Comparison of ENCODE assay signal across 16 mouse cellular contexts in genomic region chr4:43918221-43918620, GRCm38 (mm10).
"Had no signal": no experiment of that assay in that cellular context is flagged by ENCODE, and none has a peak within 500 bp of the region (broad histone marks: within the 10 kb centered on the region; RNA-seq: fewer than 3 reads in every experiment).

No protein-coding gene starts in this region.

- H3K9ac ChIP-seq: neural tube, embryonic 13.5 days; neural tube, embryonic 15.5 days; stomach, embryonic 15.5 days had no signal

- H3K27me3 ChIP-seq: neural tube, embryonic 13.5 days; neural tube, embryonic 15.5 days; stomach, embryonic 15.5 days had no signal

- DNase-seq: retina, postnatal 1 day; right cerebral cortex, adult 18-20 months; right cerebral cortex, postnatal 14 days; right cerebral cortex, postnatal 25 days; right cerebral cortex, postnatal 4 days; spleen, adult 18-20 months; thymus, adult 18-20 months; thymus, adult 2 months; thymus, postnatal 14 days; thymus, postnatal 25 days; thymus, postnatal 36 days; thymus, postnatal 4 days had no signal

- H3K4me1 ChIP-seq: neural tube, embryonic 13.5 days; neural tube, embryonic 15.5 days; stomach, embryonic 15.5 days had no signal

- H3K9me3 ChIP-seq: neural tube, embryonic 13.5 days; neural tube, embryonic 15.5 days; stomach, embryonic 15.5 days had no signal

- H3K4me3 ChIP-seq: neural tube, embryonic 13.5 days; neural tube, embryonic 15.5 days; stomach, embryonic 15.5 days had no signal

- H3K4me2 ChIP-seq: neural tube, embryonic 13.5 days; neural tube, embryonic 15.5 days; stomach, embryonic 15.5 days had no signal

- H3K27ac ChIP-seq: neural tube, embryonic 13.5 days; neural tube, embryonic 15.5 days; stomach, embryonic 15.5 days; stomach, postnatal 0 days had no signal

- H3K36me3 ChIP-seq: stomach, embryonic 15.5 days had no signal
